Mouse (Mus musculus) liver, postnatal 0 days (tissue): ENCODE measurements around the gene Pou2af1.

Experiments used
- CTCF ChIP-seq: sonication (generic); IDR thresholded peaks from 2 replicates; pipeline ENCODE4 v1.5.1; 2016; ENCODE audit warnings: antibody characterized with exemption, low read depth
- EP300 ChIP-seq: IDR thresholded peaks from 2 replicates; pipeline ENCODE4 v1.6.1; 2016; ENCODE audit warnings: antibody characterized with exemption, low read depth, mild to moderate bottlenecking

- no peak for TF ChIP-seq CTCF
- no peak for TF ChIP-seq EP300
Observed at GRCm38 (mm10) chr9:51174890-51175464, 38.5 kb upstream of the Pou2af1 start.
